Mouse (Mus musculus): ENCODE results near the gene Teddm1a.
"Not testable (repeated sequence)": the region's sequence is repeated elsewhere in the genome, so short reads cannot be mapped to it uniquely, and the experiment has no call there.

Teddm1a gene

DNA sequence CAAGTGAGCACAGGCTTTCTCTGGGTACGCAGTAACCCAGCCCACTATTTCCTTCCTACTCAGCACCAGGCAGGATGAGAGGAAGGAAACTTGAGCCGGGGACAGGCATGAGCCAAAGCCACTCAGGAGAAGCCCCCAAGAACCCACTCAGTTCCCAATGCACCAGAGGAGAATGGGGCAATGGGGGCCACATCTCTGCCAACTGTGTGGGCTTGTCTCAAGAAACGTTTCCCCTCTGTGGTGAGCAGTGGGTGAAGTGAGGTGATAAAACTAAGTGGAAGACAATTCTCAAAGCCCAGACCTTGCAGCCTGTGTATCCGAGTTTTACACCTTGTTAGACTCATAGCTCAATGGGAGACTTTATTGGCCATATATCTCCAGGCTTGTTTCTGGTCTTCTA, at the start of gene Teddm1a:
Gene Teddm1a, plus strand, starts transcription at position 301 of the 400 bp plus-strand sequence.
- no peak for DNase-seq (ENCODE audit: low spot score in 2 of 2)

DNA sequence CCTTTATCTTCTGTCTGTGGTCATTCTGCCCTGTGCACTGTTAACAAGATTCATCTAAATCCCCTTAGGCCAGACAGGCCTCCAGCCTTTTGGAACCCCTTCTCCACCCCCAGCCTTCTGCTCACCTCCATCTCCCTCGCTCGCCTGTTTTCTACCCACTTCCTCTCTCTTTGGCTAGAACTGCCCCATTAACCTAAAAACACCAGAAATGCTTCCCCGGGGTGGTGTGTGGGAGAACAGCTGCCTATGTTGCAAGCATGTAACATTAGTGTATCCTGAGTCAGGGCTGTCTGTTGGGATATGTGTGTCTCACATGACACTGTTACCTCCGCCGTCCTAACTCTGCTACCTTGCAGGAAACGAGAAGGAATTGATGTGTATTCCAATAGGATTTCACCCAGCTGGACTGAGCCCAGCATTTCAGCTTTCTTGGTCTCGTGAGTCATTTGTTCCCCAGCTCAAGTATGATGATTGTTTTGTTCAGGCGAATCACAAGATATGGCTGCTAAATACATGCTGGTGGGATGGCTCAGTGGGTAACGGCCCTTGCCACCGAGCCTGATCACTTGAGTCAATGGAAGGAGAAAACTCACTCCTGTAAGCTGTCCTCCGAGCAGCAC, 49.3 kb upstream of the Teddm1a start:
- no peak for DNase-seq (ENCODE audit: low spot score in 2 of 2)

- no peak for DNase-seq (ENCODE audit: low spot score in 2 of 2)
Observed at GRCm38 (mm10) chr1:153844042-153844441, 47.5 kb upstream of the Teddm1a start, which contains the start of gene Rgsl1. TSS of gene Rgsl1 (minus strand) at chr1:153844142.

DNA sequence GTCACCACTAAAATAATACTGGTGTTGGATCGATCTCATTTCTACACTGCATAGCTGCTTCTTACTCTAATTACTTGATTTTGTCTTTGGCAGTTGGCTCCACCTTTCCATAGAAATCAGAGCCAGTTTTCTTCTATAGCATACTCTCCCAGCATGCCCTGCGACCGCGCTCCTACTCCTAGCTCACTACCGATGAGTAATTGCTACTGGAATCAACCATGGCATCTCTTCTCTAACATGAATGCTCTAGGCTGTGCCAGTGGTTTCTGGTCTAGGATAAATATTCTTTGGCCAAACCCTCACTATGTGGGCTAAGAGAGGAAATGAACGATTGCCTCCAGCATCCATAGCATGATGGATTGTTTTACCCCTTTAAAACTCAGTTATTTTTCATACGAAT, 45.1 kb upstream of the Teddm1a start:
- DNase-seq (ENCODE audit: low spot score in 2 of 2) = no peak

DNA sequence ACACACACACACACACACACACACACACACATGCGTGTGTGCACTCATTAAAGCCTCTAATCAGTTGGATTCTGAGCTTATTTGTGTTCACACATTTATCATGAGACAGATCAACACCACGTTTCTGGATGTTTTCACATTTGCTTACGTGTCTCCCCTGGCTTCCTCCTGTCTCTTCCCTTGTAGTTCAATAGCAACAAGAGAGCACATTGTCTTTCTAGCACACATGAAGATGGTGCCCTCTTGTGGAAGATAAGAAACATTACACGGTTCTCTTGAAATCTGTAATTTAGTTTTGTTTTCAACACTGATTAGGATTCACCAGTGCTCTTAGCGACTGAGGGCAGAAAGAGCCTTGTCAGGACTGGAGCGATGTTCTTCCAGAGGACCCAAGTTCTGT, 44.7 kb upstream of the Teddm1a start:
- DNase-seq (ENCODE audit: low spot score in 2 of 2) = no peak

- not testable (repeated sequence) for DNase-seq (ENCODE audit: low spot score in 2 of 2)
Observed at GRCm38 (mm10) chr1:153852696-153853095, 38.8 kb upstream of the Teddm1a start.

GRCm38 (mm10) chr1:153855946-153856345, 35.6 kb upstream of the Teddm1a start:
- DNase-seq (ENCODE audit: low spot score in 2 of 2) = no peak

GRCm38 (mm10) chr1:153874045-153874444, 17.5 kb upstream of the Teddm1a start, which contains the start of gene Teddm1b:
TSS of gene Teddm1b (plus strand) at chr1:153874345.
- no peak for DNase-seq (ENCODE audit: low spot score in 2 of 2)

GRCm38 (mm10) chr1:153880391-153880790, 11.2 kb upstream of the Teddm1a start:
- not testable (repeated sequence) for DNase-seq (ENCODE audit: low spot score in 2 of 2)

GRCm38 (mm10) chr1:153886024-153886633, 5.4 kb upstream of the Teddm1a start:
- no peak for DNase-seq (ENCODE audit: low spot score in 2 of 2)

DNA sequence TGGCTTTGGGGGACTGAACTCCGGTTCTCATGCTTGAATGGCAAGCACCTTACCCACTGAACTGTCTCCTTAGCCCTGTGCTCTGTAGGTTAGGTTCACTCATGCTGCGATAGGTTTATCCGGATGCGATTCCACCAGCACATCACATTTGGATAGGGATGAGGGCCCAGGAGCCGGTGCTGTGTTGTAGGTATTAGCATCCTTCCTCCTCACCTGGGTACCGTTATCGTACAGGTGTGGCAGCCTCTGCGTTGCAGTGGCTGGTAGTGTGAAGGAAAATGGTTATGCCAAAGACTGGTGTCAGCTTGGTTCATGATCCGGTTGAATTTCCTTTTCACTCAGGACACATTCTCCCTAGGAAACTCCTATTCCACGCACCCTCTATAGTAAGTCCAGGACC, 1.4 kb upstream of the Teddm1a start:
- DNase-seq (ENCODE audit: low spot score in 2 of 2) = no peak

GRCm38 (mm10) chr1:153893746-153894145, 2.2 kb downstream of the Teddm1a start:
- no peak for DNase-seq (ENCODE audit: low spot score in 2 of 2)

GRCm38 (mm10) chr1:153894201-153894893, 2.8 kb downstream of the Teddm1a start:
- no peak for DNase-seq (ENCODE audit: low spot score in 2 of 2)

GRCm38 (mm10) chr1:153894979-153895378, 3.4 kb downstream of the Teddm1a start:
- DNase-seq (ENCODE audit: low spot score in 2 of 2) = peak; percentile 60 to 71

DNA sequence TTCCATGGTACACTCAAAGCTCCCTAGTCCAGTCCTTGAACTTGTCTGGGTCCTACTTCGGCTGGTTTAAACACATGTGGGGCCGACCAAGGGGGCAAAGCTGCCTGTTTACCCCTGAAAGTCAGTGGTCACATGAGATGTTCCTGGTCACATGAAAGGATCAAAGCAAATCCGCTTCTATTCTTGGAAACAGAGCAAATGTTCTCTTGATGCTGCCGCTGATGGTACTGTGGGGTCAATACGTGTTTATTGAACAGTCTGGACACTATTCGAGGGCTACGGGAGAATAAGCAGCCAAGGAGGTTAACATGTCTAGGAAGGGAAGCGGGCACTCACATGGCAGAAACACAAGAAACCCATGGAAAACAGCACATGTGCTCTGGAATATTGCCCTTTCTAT, 5.7 kb downstream of the Teddm1a start:
- no peak for DNase-seq (ENCODE audit: low spot score in 2 of 2)

GRCm38 (mm10) chr1:153898989-153899730, 7.6 kb downstream of the Teddm1a start:
- DNase-seq (ENCODE audit: low spot score in 2 of 2) = no peak

DNA sequence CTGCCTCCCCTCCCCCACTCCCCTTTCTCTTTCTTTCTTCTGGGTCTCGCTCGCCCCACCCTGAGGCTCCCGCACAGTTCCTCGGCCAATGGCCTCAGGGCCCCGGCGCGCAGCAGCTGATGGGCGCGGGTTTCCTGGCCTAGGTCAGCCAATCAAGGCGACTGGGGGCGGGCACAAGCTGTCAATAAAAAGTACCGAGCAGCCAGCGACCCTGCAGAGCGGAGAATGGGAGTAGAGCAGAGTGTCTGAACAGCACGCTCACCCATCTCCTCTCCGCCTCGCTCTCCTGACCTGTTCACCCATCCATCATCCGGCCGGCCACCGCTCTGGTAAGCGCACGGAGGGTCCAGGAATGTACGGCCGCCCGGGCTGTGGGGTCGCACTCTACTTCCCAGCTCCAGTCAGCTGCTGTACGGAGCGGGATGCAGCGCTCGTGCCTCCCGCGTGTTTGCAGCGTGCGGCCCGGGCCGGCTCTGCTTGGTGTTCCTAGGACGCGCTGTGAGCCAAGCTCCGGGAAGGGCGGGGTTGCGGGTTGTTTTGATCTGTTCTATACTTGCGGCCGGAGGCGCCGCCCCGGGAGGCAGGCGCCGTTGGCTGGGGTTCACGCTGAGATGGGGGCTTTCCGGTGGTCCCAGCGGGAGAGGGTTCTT, 8.3 kb downstream of the Teddm1a start, which contains the start of the genes Glul and Teddm2:
Gene Glul, plus strand, starts transcription at position 214 of the 650 bp plus-strand sequence.
Gene Teddm2, minus strand, starts transcription at position 498 of the 650 bp plus-strand sequence.
- DNase-seq (ENCODE audit: low spot score in 2 of 2) = peak; percentile 93 to 95

GRCm38 (mm10) chr1:153900381-153900780, 8.8 kb downstream of the Teddm1a start:
- DNase-seq (ENCODE audit: low spot score in 2 of 2) = peak in 1 of 2 experiments; percentile 21

- DNase-seq (ENCODE audit: low spot score in 2 of 2) = peak in 1 of 2 experiments; percentile 14
Observed at GRCm38 (mm10) chr1:153900860-153901730, 9.6 kb downstream of the Teddm1a start.

- no peak for DNase-seq (ENCODE audit: low spot score in 2 of 2)
Observed at GRCm38 (mm10) chr1:153903006-153903405, 11.5 kb downstream of the Teddm1a start.

All from natural killer cell, adult 2 months (primary cell).